Mouse (Mus musculus) kidney, adult 2 months (tissue): ENCODE data around the gene Gm16485. TPM values are rescaled to one million over a fixed set of nuclear protein-coding genes. Genes with fewer than 3 reads are reported as not detected.

Experiments
- DNase-seq: peaks from one replicate; pipeline ENCODE4 v3.0.0; 2021
- H3K27ac ChIP-seq: fragments of 200-500 bp; 2 replicates; pipeline ENCODE4 v1.5.1; 2012; ENCODE audit warnings: low read depth, low read length, control low read depth, inconsistent platforms; ENCODE audit not compliant: insufficient read depth
- H3K27me3 ChIP-seq: fragments of 200-500 bp; replicated peaks from 2 replicates; pipeline ENCODE4 v1.6.1; 2012; ENCODE audit warnings: mild to moderate bottlenecking, moderate library complexity, low read length, inconsistent platforms; ENCODE audit not compliant: control insufficient read depth, insufficient read depth
- H3K36me3 ChIP-seq: fragments of 200-500 bp; 2 replicates; pipeline ENCODE4 v1.6.1; 2012; ENCODE audit warnings: mild to moderate bottlenecking, moderate library complexity, low read length, inconsistent platforms; ENCODE audit not compliant: control insufficient read depth, insufficient read depth
- H3K4me1 ChIP-seq: fragments of 200-500 bp; 2 replicates; pipeline ENCODE4 v1.6.1; 2011; ENCODE audit warnings: low read length; ENCODE audit not compliant: control insufficient read depth, insufficient read depth
- H3K4me3 ChIP-seq: fragments of 200-500 bp; 2 replicates; pipeline ENCODE4 v1.5.1; 2011; ENCODE audit warnings: mild to moderate bottlenecking, low read depth, low read length, control low read depth; ENCODE audit not compliant: insufficient read depth
- CTCF ChIP-seq: fragments of 200-500 bp; conservative IDR thresholded peaks from 2 replicates; pipeline ENCODE4 v1.5.1; 2011; ENCODE audit warnings: low read depth, mild to moderate bottlenecking, control low read depth, low read length, moderate library complexity, mixed read lengths; ENCODE audit not compliant: insufficient read depth, insufficient read length
- POLR2A ChIP-seq: fragments of 200-500 bp; IDR thresholded peaks from one replicate; pipeline ENCODE4 v1.6.1; 2011; ENCODE audit warnings: low read depth, low read length, control low read depth
- WGBS: fragments of 180-500 bp; shearing (Covaris S2); methylation state at CpG from one replicate; pipeline ENCODE4 v1.1.7; 2018; 5-methylcytosine and 5-hydroxymethylcytosine counted together
- polyA plus RNA-seq: library from polyadenylated mRNA; depleted of rRNA; stranded (reverse); fragments of >200 nt; gene quantifications from 2 replicates; pipeline ENCODE4 v1.2.3, GENCODE M21; 2012; rRNA removed

Gm16485 gene
- polyA plus RNA-seq, 1 experiment, result 0.22 TPM

DNA sequence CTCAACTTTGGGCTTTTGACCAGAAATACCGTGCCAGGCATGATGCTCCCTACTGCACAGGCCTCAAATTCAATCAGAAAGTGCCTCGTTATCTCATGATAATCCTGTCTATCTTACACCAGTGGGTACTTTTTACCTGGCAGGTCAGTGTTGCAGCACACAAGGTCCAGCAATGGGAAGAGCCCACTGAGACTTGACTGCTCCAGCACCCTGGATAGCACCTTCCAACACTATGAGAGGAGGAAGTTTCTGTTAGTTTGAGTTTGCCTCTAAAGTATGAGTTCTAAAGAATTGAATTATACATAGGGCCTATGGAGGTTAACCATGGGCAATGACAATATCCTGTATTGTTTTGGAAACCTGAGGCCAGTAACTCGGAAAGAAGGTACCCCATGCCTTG, 10.7 kb downstream of the Gm16485 start:
- no peak for DNase-seq
- 78% methylated on average over 3 of the region's 3 CpGs for WGBS

DNA sequence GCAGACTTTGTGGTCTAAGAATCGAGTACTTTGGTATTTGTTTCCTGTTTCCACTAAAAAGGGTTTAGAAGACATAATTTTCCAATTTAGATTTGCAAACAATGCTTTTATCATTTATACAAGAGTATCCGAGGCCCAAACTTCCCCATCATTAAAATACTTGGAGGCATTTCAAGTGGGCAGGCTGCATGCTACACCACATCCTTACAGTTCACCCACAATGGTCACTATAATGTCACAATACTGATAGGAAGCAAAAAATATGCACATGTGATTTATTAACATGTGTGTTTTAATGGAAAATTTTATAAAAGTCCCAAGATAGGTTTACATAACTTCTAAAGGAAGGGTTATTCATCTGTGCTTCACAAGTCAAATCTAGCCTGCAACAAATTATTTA, 24.9 kb downstream of the Gm16485 start:
- no peaks in the 10 kb centered on the region for H3K4me1 ChIP-seq
- peaks cover 4% of the 10 kb centered on the region for H3K36me3 ChIP-seq
- no peak for TF ChIP-seq CTCF
- TF ChIP-seq POLR2A, result no peak
- 67% methylated on average over 2 of the region's 2 CpGs for WGBS
- DNase-seq, result no peak
- H3K27me3 ChIP-seq, result no peaks in the 10 kb centered on the region
- H3K4me3 ChIP-seq, result no peak overlapping the region
- no peak overlapping the region for H3K27ac ChIP-seq

More for the DNA sequence above, 10.7 kb downstream of the Gm16485 start:
- Histone ChIP-seq H3K27ac (no peak overlapping the region), H3K4me1 (no peaks in the 10 kb centered on the region), H3K27me3 (no peaks in the 10 kb centered on the region), H3K36me3 (no peaks in the 10 kb centered on the region), H3K4me3 (no peak overlapping the region)
- no peak for TF ChIP-seq CTCF
- no peak for TF ChIP-seq POLR2A

DNA sequence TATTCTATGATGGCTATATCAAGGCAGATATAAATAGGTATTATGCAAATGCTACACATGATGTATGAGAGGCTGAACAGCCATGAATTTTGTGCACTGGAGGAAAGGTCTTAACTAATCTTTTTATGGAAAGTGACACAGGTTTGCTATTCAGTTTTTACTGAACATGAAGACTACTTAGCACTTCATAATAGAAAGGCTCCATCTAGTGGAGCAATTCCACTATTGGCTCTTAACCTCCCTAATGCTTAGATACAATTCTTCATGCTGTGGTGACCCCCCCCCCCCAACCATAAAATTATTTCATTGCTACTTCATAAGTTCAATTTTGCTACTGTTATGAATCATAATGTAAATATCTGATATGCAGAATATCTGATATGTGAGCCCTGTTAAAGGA, 29.6 kb downstream of the Gm16485 start:
- H3K4me1 ChIP-seq, result no peaks in the 10 kb centered on the region
- peaks cover 5% of the 10 kb centered on the region for H3K36me3 ChIP-seq

DNA sequence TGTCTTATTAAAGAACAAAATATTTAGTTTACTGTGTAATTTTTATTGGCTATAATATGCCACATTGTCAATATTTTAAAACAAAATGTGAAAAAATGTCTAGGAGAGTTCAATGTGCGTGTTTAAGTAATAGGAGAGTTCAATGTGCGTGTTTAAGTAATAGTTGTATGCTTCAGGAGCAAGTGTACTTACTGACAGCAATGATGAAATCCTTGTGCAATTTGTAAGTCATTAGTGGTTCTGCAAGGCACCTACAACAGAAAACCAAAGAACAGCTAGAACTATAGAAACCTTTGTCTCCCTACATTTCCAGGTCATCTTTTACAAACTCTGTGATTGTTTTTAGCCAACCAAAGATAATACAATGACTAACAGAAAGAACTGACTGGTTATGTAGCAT, 43.5 kb downstream of the Gm16485 start:
- DNase-seq, result no peak
- WGBS, result 96% methylated on average over 2 of the region's 2 CpGs
- no peak overlapping the region for H3K4me3 ChIP-seq
- H3K4me1 ChIP-seq, result no peaks in the 10 kb centered on the region
- no peaks in the 10 kb centered on the region for H3K27me3 ChIP-seq
- no peak overlapping the region for H3K27ac ChIP-seq
- no peak for TF ChIP-seq CTCF
- 0 out of 2 replicates have a peak, but pooled peaks cover 1% of the 10 kb centered on the region for H3K36me3 ChIP-seq

More for the DNA sequence above, 29.6 kb downstream of the Gm16485 start:
- DNase-seq, result no peak
- H3K27ac ChIP-seq, result no peak overlapping the region
- TF ChIP-seq CTCF (no peak), POLR2A (no peak)
- no peaks in the 10 kb centered on the region for H3K27me3 ChIP-seq
- no peak overlapping the region for H3K4me3 ChIP-seq

Other genes starting within 250 kb of the Gm16485 start
- 0.41 and 0.58 TPM in 2 replicates for gene Pgr, start 72.0 kb upstream of the Gm16485 start, polyA plus RNA-seq